Mouse (Mus musculus) C2C12 (cell line): ENCODE measurements around the gene Farsb. TPM values are rescaled to one million over a fixed set of nuclear protein-coding genes. Genes with fewer than 3 reads are reported as not detected.

Source experiments
- H3K27me3 ChIP-seq: one replicate; pipeline ENCODE4 v1.6.1; 2011; ENCODE audit not compliant: control insufficient read depth, insufficient read depth, insufficient read length
- H3K36me3 ChIP-seq: one replicate; pipeline ENCODE4 v1.6.1; 2011; ENCODE audit not compliant: control insufficient read depth, insufficient read depth
- H3K4me3 ChIP-seq: one replicate; pipeline ENCODE4 v1.5.1; 2011; ENCODE audit warnings: mild to moderate bottlenecking, control low read depth; ENCODE audit not compliant: poor library complexity, insufficient read depth, severe bottlenecking
- H3K79me2 ChIP-seq: one replicate; pipeline ENCODE4 v1.6.1; 2011; ENCODE audit not compliant: control insufficient read depth, insufficient read depth
- H3K79me3 ChIP-seq: one replicate; pipeline ENCODE4 v1.6.1; 2011; ENCODE audit warnings: low read depth, control low read depth
- H3ac ChIP-seq: one replicate; pipeline ENCODE3; 2011; ENCODE audit warnings: low read depth; ENCODE audit not compliant: control insufficient read depth, insufficient read length
- CEBPB ChIP-seq: IDR thresholded peaks from one replicate; pipeline ENCODE4 v1.6.1; 2011; ENCODE audit warnings: low read depth, mild to moderate bottlenecking, control low read depth, moderate library complexity
- CTCF ChIP-seq: IDR thresholded peaks from one replicate; pipeline ENCODE4 v1.5.1; 2011; ENCODE audit not compliant: control insufficient read depth, insufficient read depth, insufficient read length
- FOSL1 ChIP-seq: IDR thresholded peaks from one replicate; pipeline ENCODE4 v1.8.0; 2011; ENCODE audit warnings: mild to moderate bottlenecking, low read length; ENCODE audit not compliant: poor library complexity, insufficient read depth, severe bottlenecking
- MAX ChIP-seq: IDR thresholded peaks from one replicate; pipeline ENCODE4 v1.6.1; 2011; ENCODE audit warnings: mild to moderate bottlenecking, control low read depth
- MYOD1 ChIP-seq: IDR thresholded peaks from one replicate; pipeline ENCODE4 v1.6.1; 2011; ENCODE audit warnings: low read depth; ENCODE audit not compliant: control insufficient read depth, insufficient read length
- MYOG ChIP-seq: IDR thresholded peaks from one replicate; pipeline ENCODE4 v1.6.1; 2011; ENCODE audit not compliant: control insufficient read depth, insufficient read length; ENCODE audit errors: extremely low read depth
- USF1 ChIP-seq: IDR thresholded peaks from one replicate; pipeline ENCODE4 v1.6.1; 2011; ENCODE audit warnings: low read depth, mild to moderate bottlenecking, control low read depth, moderate library complexity
- long read RNA-seq, 2 experiments: library from polyadenylated mRNA; unstranded; transcript quantifications; one replicate each; pipeline ENCODE4 v2.0.0; 2019 to 2020
- polyA plus RNA-seq: library from polyadenylated mRNA; unstranded; fragments of >200 nt; fragmentation: generic; extraction: Trizol; gene quantifications from one replicate; pipeline ENCODE4 v1.2.1, GENCODE M21; 2012; ENCODE audit warnings: missing spikeins

Farsb gene
- 53.6 TPM for polyA plus RNA-seq
- long read RNA-seq, experiment 1, transcript Farsb-201 (17 exons, 1,951 nt) = major isoform, 67 of 91 reads
- long read RNA-seq, experiment 1, transcript Farsb-204 (17 exons, 1,801 nt) = minor isoform, 7 of 91 reads
- long read RNA-seq, experiment 1, partial matches to known transcripts = 10 of 91 reads
- long read RNA-seq, experiment 1, other reads (novel, unspliced or antisense) = 5 of 91 reads
- long read RNA-seq, experiment 2, transcript Farsb-202 (18 exons, 2,036 nt) = minor isoform, 19 of 519 reads
- long read RNA-seq, experiment 2, transcript Farsb-204 (17 exons, 1,801 nt) = minor isoform, 16 of 519 reads
- long read RNA-seq, experiment 2, transcript Farsb-201 (17 exons, 1,951 nt) = major isoform, 401 of 519 reads
- long read RNA-seq, experiment 2, partial matches to known transcripts = 53 of 519 reads
- long read RNA-seq, experiment 2, other reads (novel, unspliced or antisense) = 30 of 519 reads

DNA sequence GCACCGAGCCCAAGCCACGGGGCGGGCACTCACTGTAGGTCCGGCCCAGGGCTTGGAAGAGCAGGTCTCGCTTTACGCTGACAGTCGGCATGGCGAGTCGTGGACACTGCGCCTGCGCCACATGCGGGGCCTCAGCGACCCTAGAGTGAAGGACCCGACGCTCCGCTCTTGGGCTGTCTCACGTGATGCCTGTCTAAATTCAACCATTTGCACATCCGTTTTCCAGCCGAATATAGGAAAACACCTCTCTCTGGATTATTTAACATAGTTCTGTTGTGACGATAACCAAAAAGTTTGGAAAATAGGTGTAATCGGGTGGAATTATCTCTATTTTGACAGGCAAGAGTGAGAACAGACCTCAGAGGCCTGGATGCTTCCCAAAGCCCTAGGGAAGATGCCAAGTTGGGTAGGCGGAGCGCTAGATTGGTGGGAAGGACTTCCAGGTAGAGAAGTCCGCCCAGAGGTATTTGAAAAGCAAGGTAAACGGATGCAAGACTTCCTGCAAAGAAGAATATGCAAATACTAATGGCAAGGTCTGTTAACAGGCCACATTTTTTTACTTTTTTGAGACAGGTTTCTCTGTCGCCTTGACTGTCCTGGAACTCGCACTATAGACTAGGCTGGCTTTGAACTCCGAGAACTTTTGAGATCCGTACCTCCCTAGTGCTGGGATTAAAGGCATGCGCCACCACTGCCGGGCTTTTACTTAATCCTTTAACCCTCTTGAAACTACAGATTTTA lies at the start of gene Farsb:
TSS of gene Farsb (minus strand) at position 146 of the 741 bp plus-strand sequence.
- TF ChIP-seq CEBPB (no peak), MAX (peak; percentile 100), USF1 (peak; percentile 27)

GRCm38 (mm10) chr1:78538396-78538795 lies 49.7 kb upstream of the Farsb start:
- H3K36me3 ChIP-seq = no peaks in the 10 kb centered on the region

More for the DNA sequence above, at the start of gene Farsb:
- Histone ChIP-seq H3K79me2 (peaks cover 48% of the 10 kb centered on the region), H3K79me3 (peaks cover 39% of the 10 kb centered on the region), H3K4me3 (peak within 1 kb of the TSS; percentile 90), H3K36me3 (peaks cover 13% of the 10 kb centered on the region), H3K27me3 (peaks cover 4% of the 10 kb centered on the region), H3ac (peak within 1 kb of the TSS; percentile 99)

GRCm38 (mm10) chr1:78537494-78538010 lies 48.9 kb upstream of the Farsb start:
- Histone ChIP-seq H3K79me2 (no peaks in the 10 kb centered on the region), H3K36me3 (no peaks in the 10 kb centered on the region), H3ac (no peak overlapping the region), H3K4me3 (no peak overlapping the region), H3K27me3 (no peaks in the 10 kb centered on the region), H3K79me3 (no peaks in the 10 kb centered on the region)
- TF ChIP-seq USF1 = peak; percentile 96
- TF ChIP-seq MYOG = no peak
- peak; percentile 99 for TF ChIP-seq MYOD1
- no peak for TF ChIP-seq CEBPB
- TF ChIP-seq CTCF = no peak
- peak; percentile 58 for TF ChIP-seq FOSL1
- TF ChIP-seq MAX = peak; percentile 88

More at GRCm38 (mm10) chr1:78538396-78538795, 49.7 kb upstream of the Farsb start:
- Histone ChIP-seq H3ac (no peak overlapping the region), H3K79me3 (no peaks in the 10 kb centered on the region), H3K79me2 (no peaks in the 10 kb centered on the region), H3K4me3 (no peak overlapping the region), H3K27me3 (no peaks in the 10 kb centered on the region)
- TF ChIP-seq MYOG = no peak
- no peak for TF ChIP-seq CTCF
- no peak for TF ChIP-seq CEBPB
- no peak for TF ChIP-seq USF1
- peak; percentile 96 for TF ChIP-seq MYOD1

DNA sequence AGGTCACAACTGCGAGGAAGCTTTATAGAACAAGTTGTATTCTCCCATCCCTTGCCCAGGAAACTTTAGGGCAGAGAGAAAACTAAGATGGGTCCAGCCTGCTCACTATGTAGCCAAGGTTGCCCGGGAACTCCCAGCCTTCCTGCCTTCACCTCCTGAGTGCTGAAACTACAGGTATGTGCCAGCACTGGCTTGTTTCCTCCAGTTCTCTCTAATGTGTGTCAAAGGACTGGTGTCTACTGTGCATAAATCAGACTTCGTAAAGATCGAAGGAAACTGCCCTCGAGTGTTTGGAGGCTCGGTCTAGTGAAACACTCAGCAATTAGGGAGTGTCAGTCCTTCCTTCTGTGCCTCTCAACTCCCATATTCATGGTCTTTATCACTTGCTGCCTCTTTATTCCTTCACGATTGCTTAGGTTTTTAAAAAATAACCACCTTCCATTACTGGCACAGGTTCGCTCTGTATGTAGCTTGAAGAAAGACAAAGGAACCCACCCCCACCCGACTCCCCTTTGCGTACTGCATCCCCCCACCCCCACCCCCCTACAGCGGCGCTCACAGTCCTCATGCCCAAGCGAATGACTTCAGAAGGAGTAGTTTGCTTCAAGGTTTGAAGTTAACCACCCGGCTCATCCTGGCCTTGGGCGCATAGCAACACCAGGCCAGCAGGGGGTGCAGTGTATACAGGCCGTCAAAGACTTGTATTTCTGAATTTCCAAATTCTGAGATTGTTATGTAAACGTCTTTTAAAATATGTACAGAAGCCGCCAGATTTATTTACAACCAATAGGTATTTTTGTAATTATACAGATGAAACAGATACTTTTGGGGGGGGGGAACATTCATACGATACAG lies 47.8 kb upstream of the Farsb start:
- Histone ChIP-seq H3K79me3 (no peaks in the 10 kb centered on the region), H3K27me3 (no peaks in the 10 kb centered on the region), H3K4me3 (no peak overlapping the region), H3ac (no peak overlapping the region), H3K79me2 (no peaks in the 10 kb centered on the region), H3K36me3 (no peaks in the 10 kb centered on the region)
- TF ChIP-seq CTCF (peak; percentile 47), USF1 (no peak)

- TF ChIP-seq FOSL1 (no peak), MYOG (no peak), MYOD1 (no peak), CEBPB (no peak), USF1 (no peak), CTCF (no peak), MAX (no peak)
- Histone ChIP-seq H3ac (no peak overlapping the region), H3K27me3 (no peaks in the 10 kb centered on the region), H3K79me3 (no peaks in the 10 kb centered on the region), H3K4me3 (no peak overlapping the region), H3K36me3 (no peaks in the 10 kb centered on the region), H3K79me2 (no peaks in the 10 kb centered on the region)
Measured at GRCm38 (mm10) chr1:78534428-78535150, 45.9 kb upstream of the Farsb start.
